Mouse (Mus musculus) naive thymus-derived CD4-positive, alpha-beta T cell, adult 2 months (primary cell): ENCODE data around the gene Grik1.

Experiments
- DNase-seq: peaks from one replicate; pipeline ENCODE4 v3.0.0-alpha.2; 2011; ENCODE audit warnings: low read depth

Grik1 gene

DNA sequence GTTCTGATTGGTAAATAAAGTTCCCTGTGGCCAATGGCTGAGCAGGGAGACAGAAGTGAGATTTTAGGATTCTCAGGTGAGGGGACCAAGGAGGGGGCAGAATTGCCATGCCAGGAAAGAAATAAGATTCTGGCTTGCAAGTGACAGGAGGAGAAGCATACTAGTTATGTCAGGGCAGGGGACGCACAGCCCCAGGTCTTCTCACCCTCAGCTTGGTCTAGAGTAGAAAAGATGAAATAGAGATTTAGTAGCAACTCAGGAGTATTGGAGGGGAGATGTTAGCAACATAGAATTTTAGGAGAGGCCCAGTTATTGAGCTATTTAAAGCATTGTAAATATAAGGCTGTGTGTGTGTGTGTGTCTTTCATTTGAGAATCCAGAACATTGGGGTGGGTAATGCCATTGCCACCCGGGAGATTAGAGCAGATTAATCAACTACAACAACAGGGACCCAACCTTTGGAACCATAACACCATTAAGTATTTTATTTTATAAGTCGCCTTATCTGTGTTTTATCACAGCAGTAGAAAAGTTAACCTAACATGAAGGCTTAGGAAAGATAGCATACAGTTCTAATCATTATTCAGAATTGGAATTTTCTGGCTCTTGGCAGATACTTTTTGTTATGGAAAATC is 436.5 kb downstream of the Grik1 start:
- no peak for DNase-seq

- no peak for DNase-seq
Measured at GRCm38 (mm10) chr16:87851550-87851949, 438.5 kb downstream of the Grik1 start.

DNA sequence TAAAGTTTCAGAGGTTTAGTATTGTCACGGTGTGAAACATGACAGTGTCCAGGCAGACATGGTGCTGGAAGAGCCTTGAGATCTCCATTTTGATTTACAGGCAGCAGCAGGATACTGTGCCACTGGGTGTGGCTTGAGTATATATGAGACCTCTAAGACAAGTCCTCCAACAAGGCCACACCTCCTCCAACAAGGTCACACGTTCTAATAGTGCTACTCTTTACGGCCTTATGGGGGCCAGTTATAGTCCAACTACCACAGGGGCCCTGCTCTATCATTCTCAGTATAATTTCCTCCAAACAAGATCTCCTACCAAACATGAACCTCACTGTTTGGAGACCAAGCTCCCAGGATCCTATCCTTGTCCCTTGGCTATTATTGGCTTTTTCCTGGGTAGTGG is 441.3 kb downstream of the Grik1 start:
- DNase-seq: no peak
